In the genomic region with DNA sequence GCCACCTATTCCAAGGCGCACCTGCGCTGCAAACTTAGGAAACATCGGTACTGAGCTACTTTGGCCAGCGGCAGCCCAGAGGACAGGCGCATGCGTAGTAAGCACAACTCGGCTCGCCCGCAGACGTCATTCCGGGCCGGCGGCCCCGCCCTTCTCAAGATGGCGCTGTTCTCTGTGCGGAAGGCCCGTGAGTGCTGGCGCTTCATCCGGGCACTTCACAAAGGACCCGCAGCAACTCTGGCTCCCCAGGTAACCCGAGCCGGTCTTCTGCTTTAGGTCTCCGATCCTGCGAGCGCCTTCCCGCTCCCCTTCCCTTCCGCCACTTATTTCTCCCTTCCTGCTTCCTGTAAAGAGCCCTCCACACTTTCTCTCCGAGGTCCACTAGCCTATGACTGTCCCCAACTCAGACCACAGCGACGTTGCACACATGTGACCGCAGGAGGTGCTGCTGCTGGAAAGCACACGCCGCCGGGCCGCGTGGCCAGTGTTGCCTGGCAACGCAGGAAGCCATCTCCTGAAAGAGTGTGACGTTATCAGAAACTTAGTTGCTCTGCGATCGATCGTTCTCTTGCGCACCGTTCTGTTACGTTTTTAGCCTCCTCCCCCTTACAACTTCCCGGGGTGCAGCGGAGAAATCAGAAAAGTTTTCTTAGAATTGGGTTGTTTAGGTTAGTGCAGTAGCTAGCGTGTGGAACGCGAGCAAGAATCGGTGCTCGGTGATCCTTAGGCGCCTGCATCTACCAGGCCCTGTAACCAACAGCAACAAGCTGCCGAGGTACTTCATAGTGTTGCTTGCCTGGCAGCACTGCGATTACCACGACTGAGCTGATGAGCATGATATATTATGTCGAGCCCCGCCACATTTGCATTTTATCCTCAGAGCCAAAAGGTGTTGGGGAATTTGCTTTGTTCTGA, we compare ENCODE assay signal across 8 mouse cellular contexts. TPM values are rescaled to one million over a fixed set of nuclear protein-coding genes. Genes with fewer than 3 reads are reported as not detected.
DNase-seq lines count a peak whose midpoint lies in the region; ATAC-seq lines count a peak whose summit lies in the region.

A gene (plus strand): TSS at position 129 of the 915 bp plus-strand sequence.

- WGBS in hindbrain, embryonic 16.5 days, result under 1% methylated on average over 57 of the region's 57 CpGs
- WGBS in macrophage (ENCODE audit: missing documents), result 2% methylated on average over 57 of the region's 57 CpGs

- H3K79me2 ChIP-seq in macrophage (ENCODE audit: inconsistent target), result no peaks in the 10 kb centered on the region

- H3K9me3 ChIP-seq in hindbrain, embryonic 16.5 days (ENCODE audit: control insufficient read depth, low read length), result no peaks in the 10 kb centered on the region

- H3K4me1 ChIP-seq in hindbrain, embryonic 16.5 days (ENCODE audit: control insufficient read depth, insufficient read depth, low read depth, low read length), result peaks cover 9% of the 10 kb centered on the region

- peak within 1 kb of the TSS; percentile 86 for H3K4me2 ChIP-seq in hindbrain, embryonic 16.5 days (ENCODE audit: low read length)

- peak; percentile 100 for ATAC-seq in hindbrain, embryonic 16.5 days

- H3K27me3 ChIP-seq in hindbrain, embryonic 16.5 days (replicated peaks; ENCODE audit: control insufficient read depth, insufficient read depth, low read length), result no peaks in the 10 kb centered on the region

- DNase-seq in WW6 (ENCODE audit: low read depth, low spot score), result peak; percentile 87
- DNase-seq in cerebellum, postnatal 4 days (ENCODE audit: low spot score in 2 of 2), result peak; percentile 89 to 93
- DNase-seq in gastrocnemius, adult 18-20 months (ENCODE audit: low spot score), result peak; percentile 94
- peak; percentile 93 to 96 for DNase-seq in left cerebral cortex, adult 18-20 months (ENCODE audit: low spot score in 2 of 2)
- peak; percentile 96 for DNase-seq in right cerebral cortex, adult 18-20 months
- DNase-seq in urinary bladder, postnatal 10 days (ENCODE audit: low spot score), result peak; percentile 72

- H3K9ac ChIP-seq in hindbrain, embryonic 16.5 days (ENCODE audit: low read depth, low read length), result peak within 1 kb of the TSS; percentile 71

- no peaks in the 10 kb centered on the region for H3K36me3 ChIP-seq in hindbrain, embryonic 16.5 days (ENCODE audit: control insufficient read depth, insufficient read depth, low read length)
- no peaks in the 10 kb centered on the region for H3K36me3 ChIP-seq in macrophage (ENCODE audit: inconsistent target)

- H3K27ac ChIP-seq in hindbrain, embryonic 16.5 days (ENCODE audit: low read depth, low read length), result peak within 1 kb of the TSS; percentile 94
- peak within 1 kb of the TSS; percentile 77 for H3K27ac ChIP-seq in macrophage

- H3K4me3 ChIP-seq in hindbrain, embryonic 16.5 days (ENCODE audit: low read length), result peak within 1 kb of the TSS; percentile 59
- peak within 1 kb of the TSS; percentile 59 for H3K4me3 ChIP-seq in macrophage (ENCODE audit: inconsistent target)

RNA-seq across cellular contexts. Expression of the gene that starts here (rescaled TPM):
- 1 to 10 TPM; 4.4 to 4.9 TPM for total RNA-seq in gastrocnemius, adult 18-20 months (2021)
- polyA plus RNA-seq in hindbrain, embryonic 16.5 days (2015; fragmentation: Nextera tagmentation; extraction: Ambion mirVana), result 4.9 and 5.3 TPM in 2 replicates
- total RNA-seq in left cerebral cortex, adult 18-20 months (2021), result 1 to 10 TPM; 7.8 to 7.9 TPM
- total RNA-seq in macrophage (2018; cell fraction: chromatin; rRNA removed), result 10 to 100 TPM; 10.3 to 21.1 (median 14.6) TPM
- total RNA-seq in macrophage (2018; cell fraction: cytosol; rRNA removed), result 1 to 10 TPM; 1.9 to 4.5 (median 3.0) TPM
- total RNA-seq in macrophage (2018; cell fraction: nucleus; rRNA removed), result 10 to 100 TPM in 15 of 26 experiments, 1 to 10 TPM in 11; 5.5 to 15.1 (median 10.4) TPM
- polyA plus RNA-seq in macrophage (2018), result 2.9 to 3.9 TPM (median 3.4 TPM) in 3 replicates

Comparison
In these comparisons a context has a peak if more than half of its experiments do, and no peak if none do; other contexts are left out.
1. Peak in every context shown above with its lines: DNase-seq, ATAC-seq, H3K4me3 ChIP-seq and H3K27ac ChIP-seq.